Mouse (Mus musculus): ENCODE results near the gene Sdhaf4.
A peak's percentile ranks its signal among the peaks of the same experiment; 100 is the strongest.

- TF ChIP-seq CTCF (IDR thresholded peaks at IDR 0.05; ENCODE audit: low read depth) (peak; percentile 49), EP300 (IDR thresholded peaks at IDR 0.05; ENCODE audit: low read depth) (no peak)
These were observed 28.4 kb upstream of the Sdhaf4 start for GRCm38 (mm10) chr1:24033759-24034423.
